Mouse (Mus musculus) embryonic fibroblast, embryonic 13.5 days (primary cell): ENCODE results near the gene Celsr3.

ENCODE experiments used
- CTCF ChIP-seq: IDR thresholded peaks from 2 replicates; pipeline ENCODE4 v1.5.1; 2011; ENCODE audit warnings: mild to moderate bottlenecking, control low read depth, low read length, moderate library complexity, borderline replicate concordance; ENCODE audit not compliant: insufficient read depth
- POLR2A ChIP-seq: IDR thresholded peaks from 2 replicates; pipeline ENCODE4 v1.6.1; 2011; ENCODE audit warnings: low read depth, mild to moderate bottlenecking, control low read depth, low read length, moderate library complexity

DNA sequence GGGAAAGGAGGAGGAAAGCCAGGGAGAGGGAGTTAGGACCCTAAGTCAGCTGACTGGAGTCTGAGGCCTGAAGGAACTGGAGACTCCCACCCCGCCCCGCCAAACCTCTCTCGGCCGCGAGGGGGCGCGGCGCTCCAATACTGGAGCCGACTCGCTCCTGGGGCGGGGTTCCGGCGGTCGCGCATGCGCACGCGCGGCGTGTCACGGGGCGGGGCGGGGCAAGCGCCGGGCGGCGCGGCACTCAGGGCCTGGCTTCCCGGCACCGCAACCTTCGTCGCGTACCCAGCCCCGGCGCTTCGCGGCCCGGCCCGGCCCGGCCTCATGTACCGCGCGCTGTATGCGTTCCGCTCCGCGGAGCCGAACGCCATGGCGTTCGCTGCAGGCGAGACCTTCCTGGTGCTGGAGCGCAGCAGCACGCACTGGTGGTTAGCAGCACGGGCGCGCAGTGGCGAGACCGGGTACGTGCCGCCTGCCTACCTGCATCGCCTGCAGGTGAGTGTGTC lies 17.9 kb upstream of the Celsr3 start, which contains the start of gene Nckipsd:
- TF ChIP-seq POLR2A (peak; percentile 71), CTCF (peak; percentile 44; the same call in 1 of the 2 replicates)
